Mouse (Mus musculus): ENCODE data around the gene Psmb5. TPM values are rescaled to one million over a fixed set of nuclear protein-coding genes. Genes with fewer than 3 reads are reported as not detected.
A peak's percentile ranks its signal among the peaks of the same experiment; 100 is the strongest.
"Not testable (repeated sequence)": the region's sequence is repeated elsewhere in the genome, so short reads cannot be mapped to it uniquely, and the experiment has no call there.

The Psmb5 gene
- total RNA-seq, 2 experiments from 2014 or later, result 173 to 201 TPM

- no peak for DNase-seq
These were observed 13.4 kb upstream of the Psmb5 start for GRCm38 (mm10) chr14:54631240-54631599.

DNA sequence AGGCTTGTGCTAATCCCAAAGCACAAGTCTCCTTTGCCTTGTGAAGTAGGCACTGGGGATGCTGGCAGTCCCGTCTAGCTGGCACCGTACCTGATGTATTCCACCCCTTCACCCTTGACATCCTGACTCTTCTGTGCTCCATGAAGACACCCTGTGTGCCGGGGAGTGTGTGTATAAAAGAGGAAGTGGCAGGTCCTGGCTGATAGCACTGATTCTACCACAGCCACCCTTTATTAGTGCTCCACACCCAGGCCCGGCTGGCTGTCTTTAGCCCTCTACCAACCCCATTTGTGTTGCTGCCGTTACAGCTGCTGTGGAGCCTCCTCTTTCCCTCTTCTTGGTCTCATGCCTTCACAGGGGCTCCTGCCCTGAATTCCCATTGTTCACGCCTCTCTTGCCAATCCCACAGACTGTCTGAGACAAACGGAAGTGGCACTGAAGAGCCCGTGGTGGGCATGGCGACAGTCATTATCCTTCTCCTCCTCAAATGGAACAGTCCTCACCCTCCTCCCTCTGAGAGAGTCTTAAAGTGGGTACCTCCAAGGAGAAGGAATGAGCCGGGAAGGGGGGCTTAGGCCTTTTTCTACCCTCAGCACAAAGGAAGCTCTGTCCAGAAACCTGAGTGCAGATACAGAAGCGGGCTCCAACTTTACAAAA, 12.9 kb upstream of the Psmb5 start:
- no peak for DNase-seq

DNA sequence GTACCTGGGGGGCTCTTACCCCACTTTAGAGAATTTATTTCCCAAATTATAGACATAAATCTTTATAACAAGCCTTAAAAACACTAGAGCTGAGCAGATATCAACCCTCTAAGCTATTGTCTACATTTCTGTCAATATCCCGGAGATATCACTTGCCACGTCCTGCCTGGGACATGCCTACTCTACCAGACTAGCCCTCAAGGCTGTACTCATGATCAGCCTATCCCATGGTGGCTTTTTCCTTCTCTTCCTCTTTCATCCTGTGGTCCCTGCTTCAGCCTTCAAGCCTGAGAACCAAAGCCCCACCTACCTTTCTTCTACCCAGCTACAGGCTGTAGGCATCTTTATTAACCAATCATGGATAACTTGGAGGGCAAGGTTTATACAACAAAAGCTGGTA, 12.0 kb upstream of the Psmb5 start:
- DNase-seq, result no peak

DNA sequence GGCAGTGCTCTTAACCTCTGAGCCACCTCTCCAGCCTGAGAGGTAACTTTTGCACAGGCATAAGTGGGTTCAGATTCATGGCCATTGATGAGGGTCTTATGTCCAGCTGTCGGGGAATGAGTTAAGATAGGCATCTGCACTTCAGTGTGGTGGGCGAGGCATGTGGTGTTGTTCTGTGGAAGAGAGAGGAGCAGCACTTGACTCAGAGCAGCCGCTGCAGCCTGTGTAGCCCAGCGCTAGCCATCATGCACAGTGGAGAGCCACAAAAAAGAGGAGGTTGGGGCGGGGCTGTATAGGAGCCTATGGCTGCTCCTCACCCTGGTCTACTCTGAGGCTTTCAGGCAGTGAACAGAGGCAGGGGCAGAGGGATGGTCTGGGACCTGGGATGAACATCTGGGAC, 10.3 kb upstream of the Psmb5 start:
- no peak for DNase-seq

DNA sequence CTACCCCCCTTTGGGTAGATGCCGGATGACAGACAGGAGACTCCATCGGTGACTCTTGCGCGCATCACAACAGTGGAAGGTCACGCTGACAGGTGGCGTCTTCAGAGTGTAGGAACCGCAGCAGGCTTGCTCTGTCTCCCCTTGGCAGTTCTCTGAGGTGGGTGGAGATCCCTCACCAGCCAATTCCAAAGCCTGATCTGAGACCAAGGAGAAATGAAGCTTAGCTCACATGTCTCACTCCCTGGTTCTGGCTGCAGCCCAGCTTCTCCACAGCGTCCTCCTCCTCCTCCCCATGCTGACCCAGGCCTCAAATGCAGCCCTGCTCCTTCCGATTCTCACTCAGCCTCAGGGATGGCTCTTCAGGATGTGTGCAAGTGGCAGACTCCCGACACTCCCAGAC, 7.2 kb upstream of the Psmb5 start:
- DNase-seq, result no peak

DNA sequence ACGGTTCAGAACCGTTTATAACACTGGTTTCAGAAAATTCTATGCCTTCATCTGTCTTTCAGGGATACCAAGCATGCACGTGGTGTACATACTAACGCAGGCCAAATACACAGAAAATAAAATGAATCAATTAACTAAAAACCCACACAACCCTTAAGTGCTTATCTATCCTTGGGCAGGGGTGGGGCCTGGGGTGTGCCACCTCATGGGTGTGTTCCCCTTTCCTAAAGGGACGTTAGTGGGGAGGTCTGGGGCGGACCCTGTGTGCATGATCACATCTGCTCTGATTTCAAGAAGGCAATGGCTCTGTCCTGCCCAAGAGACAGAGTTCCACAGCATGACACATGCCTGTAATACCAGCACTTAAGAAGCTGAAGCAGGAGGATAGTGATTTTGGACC, 5.5 kb upstream of the Psmb5 start:
- no peak for DNase-seq

DNA sequence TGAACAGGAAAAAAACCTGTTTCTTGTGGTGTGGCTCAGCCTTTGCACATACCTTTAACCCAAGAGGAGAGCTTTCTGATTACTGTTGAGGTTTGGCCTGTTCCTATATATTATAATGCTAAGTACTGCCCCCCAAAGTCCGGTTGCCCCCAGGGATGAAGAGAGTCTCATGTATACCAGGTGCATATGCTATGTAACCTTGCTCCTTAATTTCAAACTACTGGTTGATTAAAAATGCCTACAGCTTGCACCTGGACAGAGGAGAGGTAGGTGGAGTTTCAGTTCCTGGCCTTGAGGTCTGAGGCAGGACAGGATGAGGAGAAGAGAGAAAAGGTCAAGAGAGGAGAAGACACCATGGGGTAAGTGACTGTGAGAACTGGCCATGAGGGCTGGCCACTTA, 3.3 kb upstream of the Psmb5 start, which contains the start of gene Psmb11:
Gene Psmb11 (plus strand): TSS at position 301 of the 400 bp plus-strand sequence.
- DNase-seq, result no peak

DNA sequence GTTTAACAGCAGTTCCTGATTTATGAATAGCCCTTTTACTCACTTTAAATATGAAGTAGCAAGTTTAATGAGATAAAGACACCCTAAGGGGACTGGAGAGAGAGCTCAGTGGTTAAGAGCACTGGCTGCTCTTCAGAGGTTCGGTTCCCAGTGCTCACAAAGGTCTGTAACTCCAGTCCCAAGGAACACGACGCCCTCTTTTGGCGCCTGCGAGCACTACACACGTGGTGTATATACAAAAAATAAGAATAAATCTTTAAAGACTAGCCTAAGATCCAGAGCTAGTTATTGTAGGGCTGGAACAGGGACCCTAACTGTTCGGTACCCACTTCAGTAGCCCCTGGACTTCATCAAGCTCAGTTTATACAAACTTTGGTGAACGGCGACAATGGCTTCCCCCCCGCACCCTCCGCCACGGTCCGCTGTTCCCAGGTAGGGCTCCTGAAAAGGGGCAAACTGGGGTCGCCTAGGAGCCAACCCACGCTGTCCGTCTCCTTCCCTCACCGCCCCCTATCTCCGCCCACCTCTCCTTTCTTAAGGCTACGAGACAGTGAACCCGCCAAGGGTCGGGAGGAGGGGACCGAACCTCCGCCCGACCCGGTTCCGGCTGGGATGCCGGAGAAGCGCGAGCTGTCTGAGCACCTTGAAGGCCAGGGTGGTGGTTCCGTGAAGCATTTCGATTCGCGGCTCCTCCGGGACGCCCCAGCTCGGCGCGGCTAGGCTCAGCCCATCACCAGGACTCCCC, 498 bp downstream of the Psmb5 start:
- DNase-seq, result no peak

DNA sequence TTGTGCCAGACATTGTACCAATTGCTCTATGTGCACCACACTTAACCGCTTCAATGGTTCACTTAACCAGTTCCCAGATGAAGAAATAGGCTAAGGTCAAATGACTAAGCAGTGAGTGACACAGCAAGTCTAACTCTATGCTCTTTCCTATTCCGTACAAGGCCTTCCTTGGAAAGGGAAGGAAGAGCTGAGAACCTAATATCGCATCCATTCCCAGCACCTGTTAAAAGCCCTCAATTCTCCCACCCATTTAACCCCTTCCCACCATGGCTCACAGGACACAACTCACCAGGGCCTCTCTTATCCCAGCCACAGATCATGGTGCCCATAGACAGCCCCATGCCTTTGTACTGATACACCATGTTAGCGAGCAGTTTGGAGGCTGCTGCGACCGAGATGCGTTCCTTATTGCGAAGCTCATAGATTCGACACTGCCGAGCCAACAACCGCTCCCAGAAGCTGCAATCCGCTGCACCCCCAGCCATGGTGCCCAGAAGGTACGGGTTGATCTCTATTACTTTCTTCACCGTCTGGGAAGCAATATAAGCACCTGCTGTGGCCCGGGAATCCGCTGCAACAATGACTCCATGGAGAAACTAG, 1.5 kb downstream of the Psmb5 start:
- no peak for DNase-seq

DNA sequence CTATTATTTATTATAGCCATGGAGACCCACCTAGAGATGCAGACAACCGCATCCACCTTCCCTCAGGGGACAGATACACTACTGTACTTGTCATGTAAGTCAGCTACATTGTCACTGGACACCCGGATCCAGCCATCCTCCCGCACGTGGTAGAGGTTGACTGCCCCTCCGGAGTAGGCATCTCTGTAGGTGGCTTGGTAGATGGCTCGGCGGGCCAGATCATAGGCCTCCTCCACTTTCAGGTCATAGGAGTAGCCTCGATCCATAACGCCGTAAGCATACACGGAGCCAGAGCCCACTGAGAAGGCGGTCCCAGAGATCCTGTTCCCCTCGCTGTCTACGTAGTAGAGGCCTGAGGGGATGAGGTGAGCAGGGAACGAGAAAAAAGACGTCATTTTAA, 3.7 kb downstream of the Psmb5 start:
- not testable (repeated sequence) for DNase-seq

GRCm38 (mm10) chr14:54610648-54611047, 7.2 kb downstream of the Psmb5 start:
- no peak for DNase-seq

DNA sequence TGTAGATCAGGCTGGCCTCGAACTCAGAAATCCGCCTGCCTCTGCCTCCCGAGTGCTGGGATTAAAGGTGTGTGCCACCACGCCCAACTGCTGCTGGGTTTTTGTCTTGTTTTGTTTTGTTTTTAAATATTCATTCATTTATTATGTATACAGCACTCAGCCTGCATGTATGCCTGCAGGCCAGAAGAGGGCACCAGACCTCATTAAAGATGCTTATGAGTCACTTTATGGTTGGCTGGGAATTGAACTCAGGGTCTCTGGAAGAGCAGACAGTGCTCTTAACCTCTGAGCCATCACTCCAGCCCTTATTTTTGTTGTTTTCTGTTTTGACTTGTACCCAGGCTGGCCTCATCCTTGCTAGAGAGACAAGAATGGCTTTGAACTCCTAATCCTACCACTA, 7.9 kb downstream of the Psmb5 start:
- no peak for DNase-seq

GRCm38 (mm10) chr14:54609245-54609644, 8.6 kb downstream of the Psmb5 start:
- DNase-seq, result no peak

GRCm38 (mm10) chr14:54607226-54607625, 10.6 kb downstream of the Psmb5 start:
- no peak for DNase-seq

DNA sequence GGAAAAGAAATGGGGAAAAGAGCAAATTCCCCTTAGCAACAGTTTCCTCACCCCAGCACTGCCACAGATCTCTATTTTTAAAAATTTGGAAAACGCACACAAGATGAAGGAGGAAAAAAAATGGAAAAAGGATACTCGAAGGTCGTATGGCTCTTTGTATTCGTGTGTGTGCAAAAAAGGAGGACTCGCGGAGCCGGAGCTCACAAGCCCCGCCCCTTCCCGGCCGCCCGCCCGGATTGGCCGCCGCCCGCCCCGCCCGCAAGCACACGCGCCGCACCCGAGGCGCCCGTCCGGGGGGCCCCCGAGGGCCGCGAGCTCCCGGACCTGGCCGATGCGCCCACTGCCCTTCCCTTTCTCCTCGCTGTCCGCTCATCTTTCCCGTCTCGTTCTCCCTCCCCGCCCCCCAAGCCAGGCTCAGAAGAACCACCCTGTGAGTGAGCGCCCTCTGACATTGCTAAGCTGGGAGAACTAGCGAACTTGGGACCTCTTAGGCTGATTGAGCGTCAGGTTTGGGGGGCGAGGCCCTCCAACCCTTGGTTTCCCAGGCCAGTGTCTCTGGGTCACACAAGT, 12.0 kb downstream of the Psmb5 start, which contains the start of gene 4931414P19Rik:
Gene 4931414P19Rik (minus strand): TSS at position 242 of the 570 bp plus-strand sequence.
- DNase-seq, result peak; percentile 84 to 85

- DNase-seq, result no peak
These were observed 14.1 kb downstream of the Psmb5 start for GRCm38 (mm10) chr14:54603686-54604085.

DNA sequence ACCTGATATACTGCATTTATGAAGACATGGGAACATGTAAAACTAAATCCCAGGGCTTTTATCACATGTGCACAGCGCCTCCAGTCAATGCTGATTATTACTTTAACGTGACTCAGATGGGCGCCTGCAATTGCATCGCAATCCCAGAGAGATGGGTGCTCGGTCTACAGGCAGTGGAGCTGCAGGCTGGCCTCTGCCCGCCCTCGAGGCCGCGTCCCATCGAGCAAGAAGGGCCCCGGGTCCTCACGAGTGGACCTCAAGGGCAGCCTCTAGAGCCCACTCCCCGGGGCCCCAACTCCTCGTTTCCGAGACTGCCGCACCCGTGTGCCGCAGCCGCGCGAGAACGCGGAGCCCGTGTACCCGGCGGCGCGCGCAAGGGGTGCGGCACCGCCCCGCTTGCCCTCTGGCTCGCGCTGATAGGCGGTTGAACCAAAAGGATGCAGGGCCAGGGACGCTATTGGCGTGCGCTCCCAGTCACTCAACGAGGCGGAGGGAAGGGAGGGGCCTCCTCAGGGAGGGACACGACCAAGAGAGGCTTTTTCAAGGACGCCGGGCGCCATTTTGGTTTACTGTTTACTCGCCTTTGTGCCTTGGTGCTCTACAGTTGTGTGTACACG, 14.7 kb downstream of the Psmb5 start:
- DNase-seq, result peak; percentile 96 to 98

DNA sequence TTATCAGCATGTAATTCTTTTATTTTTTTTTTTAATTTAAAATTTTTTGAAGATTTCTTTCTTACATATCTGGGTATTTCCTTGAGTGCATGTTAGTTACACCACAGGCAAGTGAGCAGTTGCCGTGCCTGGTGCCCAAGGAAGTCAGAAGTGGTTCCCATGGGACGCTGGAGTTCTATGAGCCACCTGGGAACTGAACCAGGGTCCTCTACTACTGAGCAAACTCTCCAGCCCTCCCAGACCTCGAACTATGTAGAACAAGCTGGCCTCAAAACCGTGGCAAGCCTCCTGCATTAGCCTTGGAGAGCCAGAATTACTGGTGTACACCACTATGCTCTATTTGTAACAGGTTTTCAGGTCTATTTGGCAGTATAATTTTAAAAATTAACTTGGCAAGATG, 15.2 kb downstream of the Psmb5 start:
- no peak for DNase-seq

DNA sequence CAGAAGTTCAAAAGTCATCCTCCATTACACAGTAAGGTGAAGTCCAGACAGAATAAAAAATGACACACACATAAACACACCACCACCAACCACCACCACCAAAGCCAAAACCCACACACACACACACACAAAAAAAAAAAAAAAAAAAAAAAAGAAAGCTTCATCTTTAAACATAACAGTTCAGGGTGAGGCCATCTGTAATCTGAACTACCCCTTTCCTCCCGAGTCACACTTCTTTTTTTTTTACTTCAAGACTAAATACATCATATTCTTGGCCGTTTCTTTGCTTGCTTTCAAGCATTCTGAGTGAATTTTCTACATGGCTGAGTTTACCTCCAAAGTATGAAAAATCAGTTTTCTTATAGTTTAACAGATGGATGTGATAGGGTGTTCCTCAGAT, 16.2 kb downstream of the Psmb5 start:
- no peak for DNase-seq

DNA sequence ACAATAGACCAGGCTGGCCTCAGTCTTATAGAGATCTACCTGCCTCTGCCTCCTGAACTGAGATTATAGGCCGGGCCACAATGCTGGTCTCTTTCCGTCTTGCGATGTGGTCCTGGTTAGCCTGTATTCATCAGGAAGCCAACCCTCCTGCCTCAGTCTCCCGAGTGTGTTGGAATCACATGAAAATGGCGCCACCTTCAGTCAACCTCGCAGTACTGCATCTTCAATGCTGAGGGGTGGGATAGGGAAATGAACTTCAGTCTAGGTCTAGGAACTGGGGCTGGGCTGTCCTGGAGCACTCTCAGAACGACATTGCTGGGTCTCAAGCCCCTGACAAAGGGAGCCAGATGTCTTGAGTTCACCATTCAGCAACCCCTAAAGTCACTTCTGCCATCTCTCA, 20.7 kb downstream of the Psmb5 start:
- DNase-seq, result no peak

DNA sequence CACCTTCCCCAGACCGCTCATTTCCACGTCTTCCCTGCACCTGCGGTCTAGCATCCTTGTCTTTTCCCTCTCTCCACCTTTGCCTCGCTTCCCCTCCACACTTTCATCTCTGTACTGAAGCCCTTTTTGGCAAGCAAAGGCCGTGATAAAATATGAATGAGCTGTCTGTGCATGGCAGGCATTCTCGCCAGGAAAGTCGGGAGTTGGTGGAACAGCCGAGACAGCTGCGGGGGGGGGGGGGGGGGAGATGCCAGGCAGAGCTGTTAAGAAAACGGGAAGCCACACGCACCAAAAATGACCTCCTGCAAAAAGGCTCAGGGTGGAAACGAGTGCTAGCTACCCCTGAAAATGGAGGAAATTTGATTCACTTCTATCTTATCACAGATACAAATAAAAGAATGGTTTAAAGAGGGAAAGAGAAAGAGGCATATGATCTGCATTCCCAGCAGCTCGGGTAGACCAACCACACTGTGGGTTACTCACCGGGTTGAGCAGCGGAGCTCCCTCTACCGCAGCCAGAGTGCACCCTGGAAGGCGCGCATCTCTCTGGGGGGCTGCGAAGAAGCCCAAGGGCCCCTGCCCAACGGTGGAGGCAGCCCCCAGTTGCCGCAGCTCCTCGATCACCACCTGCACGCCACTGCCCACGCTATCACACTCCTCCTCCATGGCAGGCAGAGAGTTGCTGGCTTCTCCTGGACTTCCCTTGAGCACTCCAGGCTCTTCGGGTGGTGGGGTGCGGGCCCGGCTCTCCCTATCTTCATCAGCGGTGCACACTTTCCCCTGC, 23.0 kb downstream of the Psmb5 start:
- no peak for DNase-seq

GRCm38 (mm10) chr14:54594055-54594454, 23.8 kb downstream of the Psmb5 start:
- DNase-seq, result no peak

Data from heart, adult 18-20 months (tissue).